Mouse (Mus musculus) stomach, embryonic 16.5 days (tissue): ENCODE measurements around the gene Lrcol1. TPM values are rescaled to one million over a fixed set of nuclear protein-coding genes. Genes with fewer than 3 reads are reported as not detected.

Experiments
- ATAC-seq: fragments of 200-750 bp; cut with Nextera tagmentation; 2 replicates; pipeline ENCODE4 v1.8.0; 2017; ENCODE audit warnings: moderate number of reproducible peaks, moderate TSS enrichment; ENCODE audit not compliant: insufficient read depth, low FRiP score
- H3K27ac ChIP-seq: fragments of 300-500 bp; sonication (generic); 2 replicates; pipeline ENCODE4 v1.5.1; 2014; ENCODE audit warnings: low read length
- H3K27me3 ChIP-seq: fragments of 300-500 bp; sonication (generic); 2 replicates; pipeline ENCODE4 v1.6.1; 2014; ENCODE audit warnings: low read length, control low read depth, mixed read lengths; ENCODE audit not compliant: control insufficient read depth, insufficient read depth
- H3K36me3 ChIP-seq: fragments of 300-500 bp; sonication (generic); 2 replicates; pipeline ENCODE4 v1.6.1; 2014; ENCODE audit warnings: low read length; ENCODE audit not compliant: control insufficient read depth, insufficient read depth
- H3K4me1 ChIP-seq: fragments of 300-500 bp; sonication (generic); 2 replicates; pipeline ENCODE4 v1.6.1; 2014; ENCODE audit warnings: low read length, control low read depth, mixed read lengths; ENCODE audit not compliant: control insufficient read depth, insufficient read depth
- H3K4me2 ChIP-seq: fragments of 300-500 bp; sonication (generic); 2 replicates; pipeline ENCODE4 v1.6.1; 2014; ENCODE audit warnings: low read depth, low read length, mixed read lengths
- H3K4me3 ChIP-seq: fragments of 300-500 bp; sonication (generic); replicated peaks from 2 replicates; pipeline ENCODE4 v1.5.1; 2014; ENCODE audit warnings: mild to moderate bottlenecking, low read length
- H3K9ac ChIP-seq: fragments of 300-500 bp; sonication (generic); 2 replicates; pipeline ENCODE4 v1.6.1; 2014; ENCODE audit warnings: low read length
- H3K9me3 ChIP-seq: fragments of 300-500 bp; sonication (generic); replicated peaks from 2 replicates; pipeline ENCODE4 v1.6.1; 2016; ENCODE audit warnings: low read length, control low read depth; ENCODE audit not compliant: control insufficient read depth
- WGBS: fragments of 180-500 bp; shearing (Covaris S2); extraction: QIAGEN DNeasy Blood & Tissue Kit; methylation state at CpG from one replicate; pipeline ENCODE4 v1.1.7; 2014; 5-methylcytosine and 5-hydroxymethylcytosine counted together
- polyA plus RNA-seq: library from polyadenylated mRNA; unstranded; fragments of >200 nt; fragmentation: Nextera tagmentation; extraction: Ambion mirVana; gene quantifications from 2 replicates; pipeline ENCODE4 v1.2.1, GENCODE M21; 2015

Gene Lrcol1
- polyA plus RNA-seq, 1 experiment from 2014 or later: not detected

- ATAC-seq: no peak
- Histone ChIP-seq H3K4me1 (no peaks in the 10 kb centered on the region), H3K4me3 (no peak overlapping the region), H3K9ac (no peak overlapping the region), H3K27me3 (no peaks in the 10 kb centered on the region), H3K9me3 (no peaks in the 10 kb centered on the region), H3K4me2 (no peak overlapping the region), H3K36me3 (no peaks in the 10 kb centered on the region), H3K27ac (no peak overlapping the region)
- 81% methylated on average over 5 of the region's 5 CpGs for WGBS
Observed at GRCm38 (mm10) chr5:110395006-110395661, 50.6 kb downstream of the Lrcol1 start.

DNA sequence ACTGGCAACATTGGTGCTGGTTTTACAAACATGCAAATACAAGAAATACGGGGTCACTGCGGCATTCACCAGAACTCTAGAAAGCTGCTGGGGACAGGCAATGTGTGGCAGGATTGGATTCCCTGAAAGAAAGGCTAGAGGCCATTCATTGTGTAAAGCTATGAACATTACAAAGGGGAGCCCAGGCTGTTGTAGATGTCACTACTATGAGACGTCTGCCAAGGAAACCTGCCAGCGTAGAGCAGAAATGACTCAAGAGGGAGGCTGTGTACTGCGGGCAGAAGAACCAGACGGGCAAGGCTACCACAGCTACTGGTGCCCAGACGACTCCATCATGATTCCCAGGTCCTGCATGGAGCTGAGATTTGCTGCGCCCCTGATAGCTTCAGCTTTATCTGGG lies 56.6 kb downstream of the Lrcol1 start:
- H3K27me3 ChIP-seq: no peaks in the 10 kb centered on the region
- H3K9me3 ChIP-seq: no peaks in the 10 kb centered on the region
- no peak overlapping the region for H3K9ac ChIP-seq
- 89% methylated on average over 8 of the region's 8 CpGs for whole genome bisulfite sequencing
- H3K27ac ChIP-seq: no peak overlapping the region
- H3K4me2 ChIP-seq: no peak overlapping the region
- no peak overlapping the region for H3K4me3 ChIP-seq
- H3K36me3 ChIP-seq: no peaks in the 10 kb centered on the region
- no peak for ATAC-seq
- no peaks in the 10 kb centered on the region for H3K4me1 ChIP-seq

- Histone ChIP-seq H3K4me3 (no peak overlapping the region), H3K4me1 (no peaks in the 10 kb centered on the region), H3K9me3 (no peaks in the 10 kb centered on the region), H3K4me2 (no peak overlapping the region), H3K27ac (no peak overlapping the region), H3K9ac (no peak overlapping the region), H3K27me3 (no peaks in the 10 kb centered on the region), H3K36me3 (no peaks in the 10 kb centered on the region)
- no peak for ATAC-seq
- WGBS: 86% methylated on average over 2 of the region's 2 CpGs
Observed at GRCm38 (mm10) chr5:110402557-110402956, 58.0 kb downstream of the Lrcol1 start.

- Histone ChIP-seq H3K27ac (no peak overlapping the region), H3K4me2 (no peak overlapping the region), H3K4me3 (no peak overlapping the region), H3K36me3 (no peaks in the 10 kb centered on the region), H3K27me3 (no peaks in the 10 kb centered on the region), H3K9me3 (no peaks in the 10 kb centered on the region), H3K9ac (no peak overlapping the region), H3K4me1 (no peaks in the 10 kb centered on the region)
- 30% methylated on average over 3 of the region's 3 CpGs for WGBS
- no peak for ATAC-seq
Observed at GRCm38 (mm10) chr5:110403931-110404330, 59.4 kb downstream of the Lrcol1 start.

Other genes starting within 250 kb of the Lrcol1 start
- gene Plcxd1, start 244.8 kb upstream of the Lrcol1 start, polyA plus RNA-seq: 1.3 and 1.4 TPM in 2 replicates
- gene Gtpbp6, start 236.5 kb upstream of the Lrcol1 start, polyA plus RNA-seq: 25.8 and 29.0 TPM in 2 replicates
- gene Zfp605, start 234.6 kb upstream of the Lrcol1 start, polyA plus RNA-seq: 2.7 and 3.0 TPM in 2 replicates
- gene Chfr, start 208.9 kb upstream of the Lrcol1 start, polyA plus RNA-seq: 39.4 and 39.7 TPM in 2 replicates
- 21.3 and 22.0 TPM in 2 replicates for gene Golga3, start 168.0 kb upstream of the Lrcol1 start, polyA plus RNA-seq
- gene Ankle2, start 113.7 kb upstream of the Lrcol1 start, polyA plus RNA-seq: 19.6 and 23.9 TPM in 2 replicates
- 45.0 and 46.3 TPM in 2 replicates for gene Pgam5, start 74.8 kb upstream of the Lrcol1 start, polyA plus RNA-seq
- gene Pxmp2, start 58.5 kb upstream of the Lrcol1 start, polyA plus RNA-seq: 7.9 and 9.0 TPM in 2 replicates
- gene Pole, start 58.4 kb upstream of the Lrcol1 start, polyA plus RNA-seq: 18.8 and 21.9 TPM in 2 replicates
- gene P2rx2, start 1.5 kb upstream of the Lrcol1 start, polyA plus RNA-seq: 0.72 TPM in 2 replicates
- gene Fbrsl1, start 103.8 kb downstream of the Lrcol1 start, polyA plus RNA-seq: 4.9 and 5.5 TPM in 2 replicates
- 0.41 and 0.59 TPM in 2 replicates for gene Galnt9, start 199.6 kb downstream of the Lrcol1 start, polyA plus RNA-seq